Mouse (Mus musculus): ENCODE data around the gene Ankrd33b. TPM values are rescaled to one million over a fixed set of nuclear protein-coding genes. Genes with fewer than 3 reads are reported as not detected.
A peak's percentile ranks its signal among the peaks of the same experiment; 100 is the strongest.

The Ankrd33b gene
- total RNA-seq, 1 experiment: 3.8 TPM

GRCm38 (mm10) chr15:31279120-31279519 is 88.4 kb downstream of the Ankrd33b start:
- Histone ChIP-seq H3K9ac (ENCODE audit: insufficient read depth, low read depth, low read length, poor library complexity, severe bottlenecking) (no peak overlapping the region), H3K27ac (ENCODE audit: insufficient read depth, low read depth, low read length, poor library complexity, severe bottlenecking) (no peak overlapping the region), H3K9me3 (ENCODE audit: control insufficient read depth, insufficient read depth, low read depth, low read length) (no peaks in the 10 kb centered on the region), H3K4me1 (ENCODE audit: control insufficient read depth in 2 of 2, insufficient read depth in 2 of 2, low read length in 2 of 2, poor library complexity in 1 of 2) (no peaks in the 10 kb centered on the region), H3K36me3 (ENCODE audit: control insufficient read depth, insufficient read depth, low read length, poor library complexity, severe bottlenecking) (no peaks in the 10 kb centered on the region), H3K4me3 (ENCODE audit: insufficient read depth in 1 of 2, low read depth in 1 of 2, low read length in 2 of 2, poor library complexity in 1 of 2, severe bottlenecking in 1 of 2) (no peak overlapping the region)
- no peak for DNase-seq (ENCODE audit: low read depth, low spot score)
- in situ Hi-C loops (cut with MboI; ENCODE audit: low sequenced_read_pairs in 2 of 2, unreplicated experiment in 2 of 2): no loop called here
- TF ChIP-seq ZC3H11A (IDR thresholded peaks at IDR 0.05; ENCODE audit: borderline replicate concordance, low read depth, low read length) (no peak), CHD2 (IDR thresholded peaks at IDR 0.05; ENCODE audit: low read depth, low read length) (no peak), HCFC1 (IDR thresholded peaks at IDR 0.05; ENCODE audit: borderline replicate concordance, insufficient read depth, low read length) (no peak), MAFK (IDR thresholded peaks at IDR 0.05; ENCODE audit: insufficient read depth, low read depth, low read length) (no peak), ZNF384 (IDR thresholded peaks at IDR 0.05; ENCODE audit: low read depth, low read length) (no peak)

GRCm38 (mm10) chr15:31278090-31278489 is 89.4 kb downstream of the Ankrd33b start:
- Histone ChIP-seq H3K9me3 (ENCODE audit: control insufficient read depth, insufficient read depth, low read depth, low read length) (no peaks in the 10 kb centered on the region), H3K36me3 (ENCODE audit: control insufficient read depth, insufficient read depth, low read length, poor library complexity, severe bottlenecking) (no peaks in the 10 kb centered on the region), H3K4me3 (ENCODE audit: insufficient read depth in 1 of 2, low read depth in 1 of 2, low read length in 2 of 2, poor library complexity in 1 of 2, severe bottlenecking in 1 of 2) (no peak overlapping the region), H3K9ac (ENCODE audit: insufficient read depth, low read depth, low read length, poor library complexity, severe bottlenecking) (no peak overlapping the region), H3K4me1 (ENCODE audit: control insufficient read depth in 2 of 2, insufficient read depth in 2 of 2, low read length in 2 of 2, poor library complexity in 1 of 2) (no peaks in the 10 kb centered on the region), H3K27ac (ENCODE audit: insufficient read depth, low read depth, low read length, poor library complexity, severe bottlenecking) (no peak overlapping the region)
- TF ChIP-seq HCFC1 (IDR thresholded peaks at IDR 0.05; ENCODE audit: borderline replicate concordance, insufficient read depth, low read length): no peak
- DNase-seq (ENCODE audit: low read depth, low spot score): no peak
- in situ Hi-C loops (cut with MboI; ENCODE audit: low sequenced_read_pairs in 2 of 2, unreplicated experiment in 2 of 2): no loop called here

- TF ChIP-seq MAFK (IDR thresholded peaks at IDR 0.05; ENCODE audit: insufficient read depth, low read depth, low read length) (no peak), HCFC1 (IDR thresholded peaks at IDR 0.05; ENCODE audit: borderline replicate concordance, insufficient read depth, low read length) (no peak), ZC3H11A (IDR thresholded peaks at IDR 0.05; ENCODE audit: borderline replicate concordance, low read depth, low read length) (no peak), CHD2 (IDR thresholded peaks at IDR 0.05; ENCODE audit: low read depth, low read length) (no peak), ZNF384 (IDR thresholded peaks at IDR 0.05; ENCODE audit: low read depth, low read length) (no peak)
- no peaks in the 10 kb centered on the region for H3K36me3 ChIP-seq (ENCODE audit: control insufficient read depth, insufficient read depth, low read length, poor library complexity, severe bottlenecking)
- DNase-seq (ENCODE audit: low read depth, low spot score): no peak
- H3K9me3 ChIP-seq (ENCODE audit: control insufficient read depth, insufficient read depth, low read depth, low read length): no peaks in the 10 kb centered on the region
- H3K27ac ChIP-seq (ENCODE audit: insufficient read depth, low read depth, low read length, poor library complexity, severe bottlenecking): no peak overlapping the region
- in situ Hi-C loops (cut with MboI; ENCODE audit: low sequenced_read_pairs in 2 of 2, unreplicated experiment in 2 of 2): loop anchor here in 1 of 2 experiments (25.0 kb wide), 1 partner anchor 336 kb away; no protein-coding TSS in a partner anchor
- H3K4me3 ChIP-seq (ENCODE audit: insufficient read depth in 1 of 2, low read depth in 1 of 2, low read length in 2 of 2, poor library complexity in 1 of 2, severe bottlenecking in 1 of 2): no peak overlapping the region
- no peak overlapping the region for H3K9ac ChIP-seq (ENCODE audit: insufficient read depth, low read depth, low read length, poor library complexity, severe bottlenecking)
- H3K4me1 ChIP-seq (ENCODE audit: control insufficient read depth in 2 of 2, insufficient read depth in 2 of 2, low read length in 2 of 2, poor library complexity in 1 of 2): no peaks in the 10 kb centered on the region
Measured at GRCm38 (mm10) chr15:31273509-31273908, 94.0 kb downstream of the Ankrd33b start.

- TF ChIP-seq HCFC1 (IDR thresholded peaks at IDR 0.05; ENCODE audit: borderline replicate concordance, insufficient read depth, low read length) (no peak), ZC3H11A (IDR thresholded peaks at IDR 0.05; ENCODE audit: borderline replicate concordance, low read depth, low read length) (no peak), CHD2 (IDR thresholded peaks at IDR 0.05; ENCODE audit: low read depth, low read length) (no peak)
- peak overlapping the region; percentile 12 to 43; a peak in 2 of 4 replicates for H3K4me3 ChIP-seq (ENCODE audit: insufficient read depth in 1 of 2, low read depth in 1 of 2, low read length in 2 of 2, poor library complexity in 1 of 2, severe bottlenecking in 1 of 2)
- in situ Hi-C loops (cut with MboI; ENCODE audit: low sequenced_read_pairs in 2 of 2, unreplicated experiment in 2 of 2): loop anchor here in 1 of 2 experiments (25.0 kb wide), 1 partner anchor 335 kb away; no protein-coding TSS in a partner anchor
- DNase-seq (ENCODE audit: low read depth, low spot score): no peak
- no peaks in the 10 kb centered on the region for H3K36me3 ChIP-seq (ENCODE audit: control insufficient read depth, insufficient read depth, low read length, poor library complexity, severe bottlenecking)
- no peak overlapping the region for H3K27ac ChIP-seq (ENCODE audit: insufficient read depth, low read depth, low read length, poor library complexity, severe bottlenecking)
- no peaks in the 10 kb centered on the region for H3K9me3 ChIP-seq (ENCODE audit: control insufficient read depth, insufficient read depth, low read depth, low read length)
- no peak overlapping the region for H3K9ac ChIP-seq (ENCODE audit: insufficient read depth, low read depth, low read length, poor library complexity, severe bottlenecking)
- H3K4me1 ChIP-seq (ENCODE audit: control insufficient read depth in 2 of 2, insufficient read depth in 2 of 2, low read length in 2 of 2, poor library complexity in 1 of 2): no peaks in the 10 kb centered on the region
Measured at GRCm38 (mm10) chr15:31272695-31273094, 94.8 kb downstream of the Ankrd33b start.

- TF ChIP-seq CHD2 (IDR thresholded peaks at IDR 0.05; ENCODE audit: low read depth, low read length) (no peak), MAFK (IDR thresholded peaks at IDR 0.05; ENCODE audit: insufficient read depth, low read depth, low read length) (no peak)
- no peaks in the 10 kb centered on the region for H3K9me3 ChIP-seq (ENCODE audit: control insufficient read depth, insufficient read depth, low read depth, low read length)
- no peak overlapping the region for H3K4me3 ChIP-seq (ENCODE audit: insufficient read depth in 1 of 2, low read depth in 1 of 2, low read length in 2 of 2, poor library complexity in 1 of 2, severe bottlenecking in 1 of 2)
- in situ Hi-C loops (cut with MboI; ENCODE audit: low sequenced_read_pairs in 2 of 2, unreplicated experiment in 2 of 2): loop anchor here in 1 of 2 experiments (25.0 kb wide), 1 partner anchor 332 kb away; no protein-coding TSS in a partner anchor
- no peak for DNase-seq (ENCODE audit: low read depth, low spot score)
- H3K9ac ChIP-seq (ENCODE audit: insufficient read depth, low read depth, low read length, poor library complexity, severe bottlenecking): no peak overlapping the region
- H3K36me3 ChIP-seq (ENCODE audit: control insufficient read depth, insufficient read depth, low read length, poor library complexity, severe bottlenecking): no peaks in the 10 kb centered on the region
- H3K27ac ChIP-seq (ENCODE audit: insufficient read depth, low read depth, low read length, poor library complexity, severe bottlenecking): no peak overlapping the region
- H3K4me1 ChIP-seq (ENCODE audit: control insufficient read depth in 2 of 2, insufficient read depth in 2 of 2, low read length in 2 of 2, poor library complexity in 1 of 2): no peaks in the 10 kb centered on the region
Measured at GRCm38 (mm10) chr15:31269558-31269957, 98.0 kb downstream of the Ankrd33b start.

All from ES-E14 (cell line).